Mouse (Mus musculus): ENCODE measurements around the gene Sfrp5.

GRCm38 (mm10) chr19:42205201-42205600 lies 3.1 kb upstream of the Sfrp5 start:
- no peak for TF ChIP-seq CTCF (IDR thresholded peaks at IDR 0.05; ENCODE audit: control insufficient read depth, insufficient read depth, insufficient replicate concordance, low read depth, low read length)
- TF ChIP-seq POLR2A (IDR thresholded peaks at IDR 0.05; ENCODE audit: control insufficient read depth, low read depth, low read length) = no peak
